Mouse (Mus musculus) urinary bladder, postnatal 10 days (tissue): ENCODE results near the gene Tjp3.

ENCODE experiments used
- DNase-seq: peaks from one replicate; pipeline ENCODE4 v3.0.0; 2022; ENCODE audit warnings: low spot score

The Tjp3 gene

GRCm38 (mm10) chr10:81266211-81267105, 24.9 kb downstream of the Tjp3 start, which contains the start of the genes Mrpl54 and Apba3:
Gene Mrpl54, minus strand, starts transcription at chr10:81266934.
Gene Apba3, plus strand, starts transcription at chr10:81266960.
- peak; percentile 89 for DNase-seq

- DNase-seq = no peak
These were observed 25.8 kb downstream of the Tjp3 start for GRCm38 (mm10) chr10:81265540-81265939.

GRCm38 (mm10) chr10:81261025-81261424, 30.4 kb downstream of the Tjp3 start:
- no peak for DNase-seq

- DNase-seq = no peak
These were observed 32.0 kb downstream of the Tjp3 start for GRCm38 (mm10) chr10:81259225-81259884.

GRCm38 (mm10) chr10:81257158-81258039, 34.0 kb downstream of the Tjp3 start:
- DNase-seq = no peak

DNA sequence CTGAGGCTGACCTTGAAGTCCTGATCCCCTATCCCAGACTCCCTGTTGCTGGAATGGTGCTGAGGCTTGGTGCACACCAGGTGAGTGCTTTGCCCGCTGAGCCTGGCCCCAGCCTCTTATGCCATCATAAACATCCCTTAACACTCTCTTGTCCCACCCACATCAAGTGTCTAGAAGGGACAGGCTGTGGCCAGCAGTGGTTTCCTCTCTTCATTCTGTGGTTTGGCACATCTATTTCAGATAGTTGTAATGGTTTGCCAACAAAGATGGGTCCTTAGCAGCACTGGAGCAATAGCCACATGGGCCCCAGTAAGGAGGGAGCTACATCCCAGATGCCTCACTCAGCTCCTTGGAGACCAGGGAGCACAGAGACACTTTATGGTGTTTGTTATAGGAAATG, 36.5 kb downstream of the Tjp3 start:
- DNase-seq = no peak

GRCm38 (mm10) chr10:81252424-81253419, 38.7 kb downstream of the Tjp3 start, which contains the start of gene Matk:
Gene Matk, plus strand, starts transcription at chr10:81252935.
- DNase-seq = no peak

DNA sequence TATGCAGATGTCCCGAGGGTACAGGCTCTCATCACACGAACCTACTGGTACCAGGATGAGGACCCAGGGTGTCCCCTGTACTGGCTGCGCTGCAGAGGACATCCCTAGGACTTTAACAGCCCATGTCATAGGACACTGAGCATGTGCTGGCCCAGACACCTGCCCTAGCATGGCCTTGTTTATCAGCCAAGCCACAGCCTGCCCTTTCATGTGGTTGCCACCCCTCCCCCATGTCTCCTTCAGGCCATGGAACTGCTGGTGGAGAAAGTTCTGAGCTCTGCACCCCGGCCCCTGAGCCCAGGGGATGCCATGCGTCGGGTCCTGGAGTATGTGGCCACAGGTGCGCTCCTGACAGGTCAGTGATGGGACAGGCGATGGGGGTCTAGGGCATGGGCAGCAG, 41.9 kb downstream of the Tjp3 start:
- DNase-seq = no peak

DNA sequence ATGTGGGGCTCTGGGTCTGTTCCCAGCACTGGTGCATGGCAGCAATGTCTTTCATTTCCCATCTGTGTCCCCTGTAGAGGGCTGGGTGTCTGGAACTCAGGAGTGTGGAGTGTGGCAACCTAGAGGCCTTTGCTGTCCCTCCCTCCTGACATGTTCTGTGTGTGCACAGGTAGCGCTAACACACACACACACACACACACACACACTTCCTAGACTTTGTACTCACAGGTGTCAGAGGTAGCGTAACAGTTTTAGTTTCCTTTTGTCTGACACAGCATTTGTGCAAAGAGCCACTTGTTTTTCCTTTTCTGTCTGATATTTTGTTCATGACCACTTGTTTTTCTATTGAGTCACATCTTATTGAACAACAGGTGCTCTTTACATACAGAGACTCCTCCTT, 43.6 kb downstream of the Tjp3 start:
- DNase-seq = no peak

DNA sequence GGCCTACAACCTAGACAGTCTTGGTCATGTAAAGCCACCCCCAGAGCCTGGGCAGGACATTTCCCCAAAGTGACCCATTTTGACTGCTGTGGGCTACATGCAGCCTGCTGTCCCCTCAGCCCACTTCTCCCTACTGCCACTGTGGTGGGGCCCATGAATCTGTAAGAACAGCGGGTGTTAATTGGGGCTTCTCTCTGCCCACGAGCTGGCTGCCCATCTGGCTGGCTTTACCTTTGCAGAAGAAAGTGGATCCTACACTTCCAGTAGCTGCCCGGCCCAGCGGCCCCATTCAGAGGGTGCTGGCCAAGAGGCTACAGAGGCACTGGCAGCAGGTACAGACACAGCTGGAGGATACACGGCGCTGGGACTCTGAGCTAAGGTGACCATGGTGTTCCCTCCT, 46.2 kb downstream of the Tjp3 start:
- no peak for DNase-seq

DNA sequence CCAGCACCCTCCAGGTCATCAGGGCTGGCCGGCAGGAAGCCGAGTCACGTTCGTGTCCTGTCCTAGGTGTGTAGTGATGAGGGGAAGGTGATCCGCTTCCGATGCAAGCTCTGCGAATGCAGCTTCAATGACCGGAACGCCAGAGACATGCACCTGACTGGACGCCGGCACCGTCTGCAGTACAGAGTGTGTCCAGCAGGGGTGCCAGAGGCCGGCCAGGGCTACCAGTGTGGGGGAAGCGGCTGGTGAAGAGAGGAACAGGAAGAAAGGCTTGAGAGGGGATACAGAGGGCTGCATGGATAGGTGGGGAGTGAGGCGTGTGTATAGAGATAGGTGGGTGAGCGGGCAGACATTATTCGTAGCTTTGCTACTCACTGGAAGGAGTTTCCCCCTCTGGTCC, 46.8 kb downstream of the Tjp3 start:
- DNase-seq = peak; percentile 52

GRCm38 (mm10) chr10:81244146-81244545, 47.2 kb downstream of the Tjp3 start:
- no peak for DNase-seq

GRCm38 (mm10) chr10:81242021-81242420, 49.4 kb downstream of the Tjp3 start:
- no peak for DNase-seq

- DNase-seq = no peak
These were observed 50.5 kb downstream of the Tjp3 start for GRCm38 (mm10) chr10:81240876-81241275.

DNA sequence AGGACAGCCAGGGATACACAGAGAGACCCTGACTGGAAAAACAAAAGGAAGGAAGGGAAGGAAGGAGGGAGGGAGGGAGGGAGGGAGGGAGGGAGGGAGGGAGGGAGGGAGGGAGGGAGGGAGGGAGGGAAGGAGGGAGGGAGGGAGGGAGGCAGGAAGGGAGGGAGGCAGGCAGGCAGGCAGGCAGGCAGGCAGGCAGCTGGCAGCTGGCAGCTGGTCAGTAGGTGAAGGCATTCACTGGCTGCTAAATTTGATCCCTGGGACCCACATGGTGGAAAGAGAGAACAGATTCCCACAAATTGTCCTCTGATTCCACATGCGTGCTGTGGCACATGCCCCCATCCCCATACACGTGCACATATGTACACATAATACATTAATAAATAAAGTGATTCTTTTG, 52.8 kb downstream of the Tjp3 start:
- no peak for DNase-seq

DNA sequence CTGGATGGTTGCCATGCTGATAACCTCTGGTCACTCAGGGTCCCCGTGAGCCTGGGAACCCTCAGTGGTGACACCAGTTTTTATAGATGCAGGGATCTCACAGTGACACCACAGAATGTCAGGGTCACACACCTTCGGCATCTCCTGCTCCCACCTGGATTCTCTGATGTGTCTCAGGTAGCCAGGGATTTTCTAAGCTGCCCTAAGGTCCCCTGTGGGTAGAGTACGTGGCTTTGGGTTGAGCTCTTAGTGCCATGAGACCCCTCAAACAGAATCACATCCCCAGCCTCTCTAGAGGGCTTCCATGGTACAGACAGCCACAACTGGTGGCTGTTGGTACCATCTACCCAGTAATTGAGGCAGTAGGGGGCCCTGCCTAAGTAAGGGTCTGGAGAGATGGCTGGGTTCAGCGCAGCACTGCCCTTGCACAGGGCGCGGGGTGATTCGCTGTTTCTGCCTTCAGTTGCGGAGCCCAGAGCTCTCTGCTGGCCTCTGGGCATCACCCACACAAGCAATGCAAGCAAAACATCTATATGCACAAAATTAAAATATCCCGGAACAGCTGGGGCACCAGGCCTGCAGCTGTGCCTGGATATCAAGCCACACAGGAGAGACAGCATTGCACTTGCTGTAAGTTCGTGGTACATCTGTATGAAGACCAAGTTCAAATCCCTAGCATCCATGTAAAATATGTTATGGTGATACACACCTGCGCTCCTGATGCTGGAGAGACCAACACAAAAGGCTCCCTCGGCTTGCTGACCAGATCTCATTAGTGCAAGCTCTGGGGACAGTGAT, 54.7 kb downstream of the Tjp3 start:
- DNase-seq = no peak

GRCm38 (mm10) chr10:81234206-81234605, 57.2 kb downstream of the Tjp3 start:
- no peak for DNase-seq

GRCm38 (mm10) chr10:81233226-81233585, 58.2 kb downstream of the Tjp3 start:
- DNase-seq = no peak

DNA sequence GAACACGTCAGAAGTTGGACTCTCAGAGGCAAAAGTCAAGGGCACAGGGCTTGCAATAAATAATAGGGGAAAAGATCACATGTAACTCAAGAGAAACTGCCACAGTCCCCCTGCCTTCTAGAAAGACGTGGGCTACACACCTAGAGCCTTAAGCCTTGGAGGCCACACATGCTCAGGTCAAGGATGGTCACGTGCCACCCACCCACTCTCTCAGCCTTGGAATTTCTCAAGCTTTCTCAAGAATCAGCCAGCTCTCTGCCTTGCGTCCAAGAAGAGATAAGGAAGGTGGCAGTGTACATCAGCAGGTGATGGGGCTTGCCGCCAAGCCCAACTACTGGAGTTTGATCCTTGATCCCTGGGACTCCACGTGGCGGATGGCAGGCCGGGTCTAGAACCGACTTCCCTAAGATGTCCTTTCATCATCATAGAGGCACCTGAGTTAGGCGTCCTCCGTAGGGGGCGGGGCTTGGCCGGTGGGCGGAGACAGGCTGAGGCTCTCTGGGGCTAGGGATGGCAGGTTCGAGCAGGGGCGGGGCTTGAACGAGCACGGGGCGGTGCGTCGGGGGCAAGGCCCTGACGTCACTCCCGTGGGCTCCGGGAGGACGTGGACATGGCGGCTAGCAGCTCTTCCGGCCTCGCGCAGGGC, 58.7 kb downstream of the Tjp3 start, which contains the start of gene Zfr2:
Gene Zfr2, plus strand, starts transcription at position 576 of the 646 bp plus-strand sequence.
- DNase-seq = peak; percentile 81

- no peak for DNase-seq
These were observed 59.9 kb downstream of the Tjp3 start for GRCm38 (mm10) chr10:81231436-81231835.
